ENCODE assay signal across 18 mouse cellular contexts in genomic region chr16:63706912-63707868, GRCm38 (mm10).
DNase-seq lines count a peak whose midpoint lies in the region; ATAC-seq and TF ChIP-seq lines count a peak whose summit lies in the region.
"Had no signal": no experiment of that assay in that cellular context is flagged by ENCODE, and none has a peak within 500 bp of the region (broad histone marks: within the 10 kb centered on the region; RNA-seq: fewer than 3 reads in every experiment).

No protein-coding gene starts in this region.

- no peak overlapping the region for H3K27ac ChIP-seq in hindbrain, embryonic 16.5 days (ENCODE audit: low read depth, low read length)
- H3K27ac ChIP-seq in hindbrain, embryonic 14.5 days: no peak overlapping the region
- H3K27ac ChIP-seq in embryonic facial prominence, embryonic 14.5 days (replicated peaks; ENCODE audit: low read depth, low read length): 0 out of 2 replicates have a peak overlapping the region, but pooled peaks have one; percentile 33
- H3K27ac ChIP-seq: gastrocnemius, adult 2 months; midbrain, embryonic 12.5 days had no signal

- H3K9me3 ChIP-seq in hindbrain, embryonic 16.5 days (ENCODE audit: control insufficient read depth, low read length): no peaks in the 10 kb centered on the region
- H3K9me3 ChIP-seq in hindbrain, embryonic 14.5 days (ENCODE audit: control insufficient read depth, low read length): no peaks in the 10 kb centered on the region
- H3K9me3 ChIP-seq in embryonic facial prominence, embryonic 14.5 days (ENCODE audit: control insufficient read depth, low read length): no peaks in the 10 kb centered on the region
- H3K9me3 ChIP-seq: midbrain, embryonic 12.5 days had no signal

- no peak overlapping the region for H3K4me2 ChIP-seq in hindbrain, embryonic 16.5 days (ENCODE audit: low read length)
- no peak overlapping the region for H3K4me2 ChIP-seq in hindbrain, embryonic 14.5 days (replicated peaks)
- H3K4me2 ChIP-seq in embryonic facial prominence, embryonic 14.5 days (ENCODE audit: low read depth, low read length): no peak overlapping the region
- peak overlapping the region; percentile 2 for H3K4me2 ChIP-seq in myocyte (ENCODE audit: low read depth)
- H3K4me2 ChIP-seq: liver, embryonic 11.5 days; midbrain, embryonic 12.5 days had no signal

- 71% methylated on average over 17 of the region's 17 CpGs for WGBS in hindbrain, embryonic 16.5 days
- 73% methylated on average over 17 of the region's 17 CpGs for WGBS in hindbrain, embryonic 14.5 days
- WGBS in embryonic facial prominence, embryonic 14.5 days: 59% methylated on average over 17 of the region's 17 CpGs

- no peak overlapping the region for H3ac ChIP-seq in myocyte (ENCODE audit: control insufficient read depth, insufficient read length)

- no peaks in the 10 kb centered on the region for H3K36me3 ChIP-seq in hindbrain, embryonic 16.5 days (ENCODE audit: control insufficient read depth, insufficient read depth, low read length)
- H3K36me3 ChIP-seq in hindbrain, embryonic 14.5 days (replicated peaks; ENCODE audit: control insufficient read depth, insufficient read depth): no peaks in the 10 kb centered on the region
- H3K36me3 ChIP-seq in embryonic facial prominence, embryonic 14.5 days (ENCODE audit: control insufficient read depth, insufficient read depth, low read length): no peaks in the 10 kb centered on the region
- no peaks in the 10 kb centered on the region for H3K36me3 ChIP-seq in myocyte (ENCODE audit: control insufficient read depth, insufficient read depth)
- H3K36me3 ChIP-seq: midbrain, embryonic 12.5 days had no signal

- H3K4me3 ChIP-seq in hindbrain, embryonic 16.5 days (ENCODE audit: low read length): no peak overlapping the region
- no peak overlapping the region for H3K4me3 ChIP-seq in hindbrain, embryonic 14.5 days (replicated peaks; ENCODE audit: low read length)
- no peak overlapping the region for H3K4me3 ChIP-seq in embryonic facial prominence, embryonic 14.5 days (ENCODE audit: low read depth, low read length)
- H3K4me3 ChIP-seq in myocyte: no peak overlapping the region
- H3K4me3 ChIP-seq: gastrocnemius, adult 2 months; midbrain, embryonic 12.5 days had no signal

- no peaks in the 10 kb centered on the region for H3K4me1 ChIP-seq in hindbrain, embryonic 16.5 days (ENCODE audit: control insufficient read depth, insufficient read depth, low read depth, low read length)
- no peaks in the 10 kb centered on the region for H3K4me1 ChIP-seq in hindbrain, embryonic 14.5 days (replicated peaks; ENCODE audit: control insufficient read depth, insufficient read depth, low read length)
- H3K4me1 ChIP-seq in embryonic facial prominence, embryonic 14.5 days (ENCODE audit: control insufficient read depth, insufficient read depth, low read length): 0 out of 2 replicates have a peak, but pooled peaks cover 7% of the 10 kb centered on the region
- H3K4me1 ChIP-seq: midbrain, embryonic 12.5 days had no signal

- H3K9ac ChIP-seq in hindbrain, embryonic 16.5 days (ENCODE audit: low read depth, low read length): no peak overlapping the region
- H3K9ac ChIP-seq in hindbrain, embryonic 14.5 days: no peak overlapping the region
- H3K9ac ChIP-seq in embryonic facial prominence, embryonic 14.5 days (ENCODE audit: low read depth, low read length): no peak overlapping the region; the same call in 1 of the 2 replicates
- H3K9ac ChIP-seq: midbrain, embryonic 12.5 days had no signal

- ATAC-seq in hindbrain, embryonic 16.5 days: 0 out of 2 replicates have a peak, but pooled peaks have one; percentile 60
- no peak for ATAC-seq in hindbrain, embryonic 14.5 days (ENCODE audit: low FRiP score)
- no peak for ATAC-seq in embryonic facial prominence, embryonic 14.5 days (ENCODE audit: low read depth)
- ATAC-seq: inflammation-experienced regulatory T-cells, adult 6 months had no signal

- DNase-seq in hindbrain, embryonic 14.5 days (ENCODE audit: low spot score): no peak
- peak; percentile 17 for DNase-seq in embryonic facial prominence, embryonic 14.5 days (ENCODE audit: low spot score)
- peak; percentile 13 for DNase-seq in forelimb bud, embryonic 11.5 days (ENCODE audit: low read depth, low spot score)
- DNase-seq in spleen, postnatal 14 days (ENCODE audit: low spot score in 2 of 2): no peak
- no peak for DNase-seq in adrenal gland, adult 8-10 months
- DNase-seq: cerebellum, adult 11-12 months; cerebellum, postnatal 10 days; gastrocnemius, adult 2 months; heart, postnatal 4 days; kidney, adult 18-20 months; lung, adult 18-20 months; lung, postnatal 14 days; thymus, postnatal 14 days had no signal

- no peaks in the 10 kb centered on the region for H3K27me3 ChIP-seq in hindbrain, embryonic 16.5 days (replicated peaks; ENCODE audit: control insufficient read depth, insufficient read depth, low read length)
- H3K27me3 ChIP-seq in hindbrain, embryonic 14.5 days (ENCODE audit: control insufficient read depth, insufficient read depth, low read length): no peaks in the 10 kb centered on the region
- no peaks in the 10 kb centered on the region for H3K27me3 ChIP-seq in embryonic facial prominence, embryonic 14.5 days (replicated peaks; ENCODE audit: control insufficient read depth, insufficient read depth, low read length)
- H3K27me3 ChIP-seq in myocyte (ENCODE audit: control insufficient read depth, insufficient read depth, insufficient read length): no peaks in the 10 kb centered on the region
- H3K27me3 ChIP-seq: midbrain, embryonic 12.5 days had no signal

- H3K79me2 ChIP-seq in myocyte (ENCODE audit: control insufficient read depth, insufficient read depth): no peaks in the 10 kb centered on the region

- TF ChIP-seq POLR2A in myocyte (IDR thresholded peaks at IDR 0.05; ENCODE audit: insufficient read length, low read depth): no peak

TF ChIP-seq in myocyte, 11 proteins besides CTCF, POLR2A, EP300 and RAD21:
- TF ChIP-seq TCF3 (IDR thresholded peaks at IDR 0.05; ENCODE audit: insufficient read length, low read depth) (no peak), MAX (IDR thresholded peaks at IDR 0.05; ENCODE audit: low read depth) (no peak), CEBPB (IDR thresholded peaks at IDR 0.05; ENCODE audit: insufficient read depth, poor library complexity, severe bottlenecking) (no peak)

Comparison
In these comparisons a context has a peak if more than half of its experiments do, and no peak if none do; other contexts are left out.
1. DNase-seq: peak in embryonic facial prominence, embryonic 14.5 days (single experiment) and forelimb bud, embryonic 11.5 days (single experiment); none in hindbrain, embryonic 14.5 days (single experiment), spleen, postnatal 14 days (0 of 2) and adrenal gland, adult 8-10 months (single experiment).